Mouse (Mus musculus) adrenal gland, postnatal 4 days (tissue): ENCODE measurements around the gene Pygb. TPM values are rescaled to one million over a fixed set of nuclear protein-coding genes. Genes with fewer than 3 reads are reported as not detected.

Experiments
- DNase-seq, 2 experiments: peaks; one replicate each; pipeline ENCODE4 v3.0.0; 2021 to 2022; ENCODE audit warnings: low spot score in 2 of 2, mixed read lengths in 2 of 2
- total RNA-seq, 2 experiments: library from RNA; stranded (reverse); gene quantifications; 2 replicates each; pipeline ENCODE4 v1.2.3; 2021

The Pygb gene
- total RNA-seq, 2 experiments from 2014 or later: 52.2 to 54.5 TPM

- DNase-seq: no peak
These were observed 51.2 kb downstream of the Pygb start for GRCm38 (mm10) chr2:150837781-150838180.

- DNase-seq: no peak
These were observed 53.3 kb downstream of the Pygb start for GRCm38 (mm10) chr2:150839686-150840471.

GRCm38 (mm10) chr2:150841109-150841508 lies 54.6 kb downstream of the Pygb start:
- no peak for DNase-seq

GRCm38 (mm10) chr2:150842049-150842461 lies 55.5 kb downstream of the Pygb start:
- DNase-seq: no peak

- DNase-seq: no peak
These were observed 58.3 kb downstream of the Pygb start for GRCm38 (mm10) chr2:150844798-150845197.

GRCm38 (mm10) chr2:150847436-150847995 lies 61.0 kb downstream of the Pygb start:
- DNase-seq: no peak

GRCm38 (mm10) chr2:150851251-150851650 lies 64.7 kb downstream of the Pygb start:
- DNase-seq: no peak

- no peak for DNase-seq
These were observed 68.7 kb downstream of the Pygb start for GRCm38 (mm10) chr2:150855186-150855585.

- DNase-seq: no peak
These were observed 72.4 kb downstream of the Pygb start for GRCm38 (mm10) chr2:150858724-150859487.

GRCm38 (mm10) chr2:150859709-150860470 lies 73.4 kb downstream of the Pygb start:
- DNase-seq: no peak

- DNase-seq: no peak
These were observed 74.6 kb downstream of the Pygb start for GRCm38 (mm10) chr2:150861128-150861527.

GRCm38 (mm10) chr2:150867021-150867420 lies 80.5 kb downstream of the Pygb start:
- no peak for DNase-seq

- DNase-seq: no peak
These were observed 82.9 kb downstream of the Pygb start for GRCm38 (mm10) chr2:150869446-150869845.

GRCm38 (mm10) chr2:150874508-150874907 lies 88.0 kb downstream of the Pygb start:
- DNase-seq: no peak

- no peak for DNase-seq
These were observed 88.7 kb downstream of the Pygb start for GRCm38 (mm10) chr2:150875226-150875625.

- DNase-seq: no peak
These were observed 91.0 kb downstream of the Pygb start for GRCm38 (mm10) chr2:150877561-150877960.

Other genes starting within 250 kb of the Pygb start
- gene Cst7, start 216.3 kb upstream of the Pygb start, total RNA-seq: under 1 TPM; 0.31 TPM
- 10 to 100 TPM; 87.6 to 95.1 TPM for gene Apmap, start 178.2 kb upstream of the Pygb start, total RNA-seq
- 10 to 100 TPM; 10.8 to 17.1 TPM for gene Acss1, start 118.2 kb upstream of the Pygb start, total RNA-seq
- gene Vsx1, start 97.4 kb upstream of the Pygb start, total RNA-seq: not detected
- gene Entpd6, start 37.7 kb upstream of the Pygb start, total RNA-seq: 10 to 100 TPM; 11.2 to 12.8 TPM
- gene Abhd12, start 118.0 kb downstream of the Pygb start, total RNA-seq: 10 to 100 TPM; 52.0 to 52.8 TPM
- 10 to 100 TPM; 12.6 to 12.9 TPM for gene Gins1, start 118.7 kb downstream of the Pygb start, total RNA-seq